Mouse (Mus musculus) kidney, embryonic 16.5 days (tissue): ENCODE results near the gene Ppp6c. TPM values are rescaled to one million over a fixed set of nuclear protein-coding genes. Genes with fewer than 3 reads are reported as not detected.
"Not testable (repeated sequence)": the region's sequence is repeated elsewhere in the genome, so short reads cannot be mapped to it uniquely, and the experiment has no call there.

Experiments used
- ATAC-seq: fragments of 200-750 bp; cut with Nextera tagmentation; 2 replicates; pipeline ENCODE4 v1.8.0; 2017; ENCODE audit warnings: moderate TSS enrichment; ENCODE audit not compliant: low FRiP score, low TSS enrichment
- H3K27ac ChIP-seq: fragments of 300-500 bp; sonication (generic); 2 replicates; pipeline ENCODE4 v1.5.1; 2014; ENCODE audit warnings: low read length
- H3K27me3 ChIP-seq: fragments of 300-500 bp; sonication (generic); 2 replicates; pipeline ENCODE4 v1.6.1; 2014; ENCODE audit warnings: low read length, control low read depth, mixed read lengths; ENCODE audit not compliant: insufficient read depth
- H3K36me3 ChIP-seq: fragments of 300-500 bp; sonication (generic); 2 replicates; pipeline ENCODE4 v1.6.1; 2014; ENCODE audit warnings: low read length, control low read depth, mixed read lengths; ENCODE audit not compliant: insufficient read depth
- H3K4me1 ChIP-seq: fragments of 300-500 bp; sonication (generic); 2 replicates; pipeline ENCODE4 v1.6.1; 2014; ENCODE audit warnings: low read length, control low read depth, mixed read lengths; ENCODE audit not compliant: insufficient read depth
- H3K4me2 ChIP-seq: fragments of 300-500 bp; sonication (generic); replicated peaks from 2 replicates; pipeline ENCODE4 v1.6.1; 2014; ENCODE audit warnings: low read depth, low read length
- H3K4me3 ChIP-seq: fragments of 300-500 bp; sonication (generic); 2 replicates; pipeline ENCODE4 v1.5.1; 2014; ENCODE audit warnings: mild to moderate bottlenecking, low read length
- H3K9ac ChIP-seq: fragments of 300-500 bp; sonication (generic); replicated peaks from 2 replicates; pipeline ENCODE4 v1.6.1; 2014; ENCODE audit warnings: low read length
- H3K9me3 ChIP-seq: fragments of 300-500 bp; sonication (generic); 2 replicates; pipeline ENCODE4 v1.6.1; 2016; ENCODE audit warnings: low read length, control low read depth
- WGBS: fragments of 180-500 bp; shearing (Covaris S2); extraction: QIAGEN DNeasy Blood & Tissue Kit; methylation state at CpG from one replicate; pipeline ENCODE4 v1.1.7; 2014; 5-methylcytosine and 5-hydroxymethylcytosine counted together
- polyA plus RNA-seq: library from polyadenylated mRNA; unstranded; fragments of >200 nt; fragmentation: Nextera tagmentation; extraction: Ambion mirVana; gene quantifications from 2 replicates; pipeline ENCODE4 v1.2.1, GENCODE M21; 2015

Ppp6c gene
- polyA plus RNA-seq: 78.6 and 84.3 TPM in 2 replicates

GRCm38 (mm10) chr2:39226019-39226640 lies at the start of gene Ppp6c:
TSS of gene Ppp6c (minus strand) at chr2:39226451.
- H3K4me1 ChIP-seq: peaks cover 16% of the 10 kb centered on the region
- H3K9ac ChIP-seq: peak within 1 kb of the TSS; percentile 77
- H3K27me3 ChIP-seq: no peaks in the 10 kb centered on the region
- H3K36me3 ChIP-seq: no peaks in the 10 kb centered on the region
- peak; percentile 98 for ATAC-seq
- H3K4me3 ChIP-seq: peak within 1 kb of the TSS; percentile 65
- H3K9me3 ChIP-seq: no peaks in the 10 kb centered on the region
- peak within 1 kb of the TSS; percentile 69 for H3K4me2 ChIP-seq
- H3K27ac ChIP-seq: peak within 1 kb of the TSS; percentile 90
- WGBS: under 1% methylated on average over 55 of the region's 56 CpGs

GRCm38 (mm10) chr2:39268357-39268756 lies 42.1 kb upstream of the Ppp6c start:
- Histone ChIP-seq H3K4me1 (no peaks in the 10 kb centered on the region), H3K27me3 (no peaks in the 10 kb centered on the region), H3K9ac (no peak overlapping the region), H3K27ac (no peak overlapping the region), H3K4me2 (no peak overlapping the region), H3K9me3 (peaks cover 7% of the 10 kb centered on the region; the same call in 1 of the 2 replicates), H3K4me3 (no peak overlapping the region), H3K36me3 (no peaks in the 10 kb centered on the region)
- ATAC-seq: no peak
- 44% methylated on average over 3 of the region's 3 CpGs for WGBS

GRCm38 (mm10) chr2:39252275-39252674 lies 26.0 kb upstream of the Ppp6c start:
- H3K27me3 ChIP-seq, H3K36me3 ChIP-seq, H3K4me3 ChIP-seq, H3K9me3 ChIP-seq, H3K4me1 ChIP-seq, H3K9ac ChIP-seq, ATAC-seq, H3K4me2 ChIP-seq, H3K27ac ChIP-seq: not testable (repeated sequence)
- 94% methylated on average over 11 of the region's 11 CpGs for WGBS

- H3K4me1 ChIP-seq, H3K9me3 ChIP-seq, H3K27ac ChIP-seq, H3K36me3 ChIP-seq, H3K4me2 ChIP-seq, H3K9ac ChIP-seq, H3K27me3 ChIP-seq, ATAC-seq, H3K4me3 ChIP-seq: not testable (repeated sequence)
- 94% methylated on average over 8 of the region's 11 CpGs for WGBS
Observed at GRCm38 (mm10) chr2:39246862-39247261, 20.6 kb upstream of the Ppp6c start.

- Histone ChIP-seq H3K27ac (no peak overlapping the region), H3K9ac (peak overlapping the region; percentile 77), H3K4me2 (peak overlapping the region; percentile 57), H3K27me3 (no peaks in the 10 kb centered on the region), H3K36me3 (no peaks in the 10 kb centered on the region), H3K9me3 (no peaks in the 10 kb centered on the region), H3K4me3 (peak overlapping the region; percentile 65), H3K4me1 (peaks cover 16% of the 10 kb centered on the region)
- 35% methylated on average over 3 of the region's 3 CpGs for WGBS
- ATAC-seq: no peak
Observed at GRCm38 (mm10) chr2:39226731-39227130, 480 bp upstream of the Ppp6c start.

GRCm38 (mm10) chr2:39225331-39226018 lies 776 bp downstream of the Ppp6c start:
- 3% methylated on average over 25 of the region's 36 CpGs for WGBS
- not testable (repeated sequence) for H3K36me3 ChIP-seq

GRCm38 (mm10) chr2:39224621-39225020 lies 1.6 kb downstream of the Ppp6c start:
- ATAC-seq: no peak
- no peaks in the 10 kb centered on the region for H3K36me3 ChIP-seq
- peak overlapping the region; percentile 65 for H3K4me3 ChIP-seq
- peaks cover 16% of the 10 kb centered on the region for H3K4me1 ChIP-seq
- H3K9me3 ChIP-seq: no peaks in the 10 kb centered on the region
- no peak overlapping the region for H3K27ac ChIP-seq
- no peaks in the 10 kb centered on the region for H3K27me3 ChIP-seq
- H3K4me2 ChIP-seq: peak overlapping the region; percentile 69
- H3K9ac ChIP-seq: no peak overlapping the region

More at GRCm38 (mm10) chr2:39225331-39226018, 776 bp downstream of the Ppp6c start:
- H3K4me3 ChIP-seq: peak overlapping the region; percentile 65
- not testable (repeated sequence) for H3K9me3 ChIP-seq, H3K27me3 ChIP-seq
- ATAC-seq: peak; percentile 60
- H3K27ac ChIP-seq: peak overlapping the region; percentile 90
- peak overlapping the region; percentile 69 for H3K4me2 ChIP-seq
- peaks cover 16% of the 10 kb centered on the region for H3K4me1 ChIP-seq
- peak overlapping the region; percentile 77 for H3K9ac ChIP-seq

- Histone ChIP-seq H3K27ac (no peak overlapping the region), H3K36me3 (no peaks in the 10 kb centered on the region), H3K27me3 (no peaks in the 10 kb centered on the region), H3K4me3 (no peak overlapping the region), H3K9ac (no peak overlapping the region), H3K9me3 (no peaks in the 10 kb centered on the region), H3K4me2 (no peak overlapping the region), H3K4me1 (peaks cover 14% of the 10 kb centered on the region)
- WGBS: 93% methylated on average over 6 of the region's 6 CpGs
- ATAC-seq: no peak
Observed at GRCm38 (mm10) chr2:39220010-39220409, 6.2 kb downstream of the Ppp6c start.

GRCm38 (mm10) chr2:39219034-39219433 lies 7.2 kb downstream of the Ppp6c start:
- WGBS: 88% methylated on average over 3 of the region's 3 CpGs

GRCm38 (mm10) chr2:39217150-39217549 lies 9.1 kb downstream of the Ppp6c start:
- no peaks in the 10 kb centered on the region for H3K4me1 ChIP-seq
- ATAC-seq: no peak
- no peaks in the 10 kb centered on the region for H3K27me3 ChIP-seq
- 93% methylated on average over 4 of the region's 4 CpGs for WGBS
- H3K9ac ChIP-seq: no peak overlapping the region
- no peaks in the 10 kb centered on the region for H3K36me3 ChIP-seq
- no peaks in the 10 kb centered on the region for H3K9me3 ChIP-seq
- no peak overlapping the region for H3K4me3 ChIP-seq
- no peak overlapping the region for H3K4me2 ChIP-seq
- H3K27ac ChIP-seq: no peak overlapping the region

More at GRCm38 (mm10) chr2:39219034-39219433, 7.2 kb downstream of the Ppp6c start:
- Histone ChIP-seq H3K4me2 (no peak overlapping the region), H3K9me3 (no peaks in the 10 kb centered on the region), H3K4me3 (no peak overlapping the region), H3K36me3 (no peaks in the 10 kb centered on the region), H3K9ac (no peak overlapping the region), H3K4me1 (peaks cover 5% of the 10 kb centered on the region), H3K27me3 (no peaks in the 10 kb centered on the region), H3K27ac (no peak overlapping the region)
- ATAC-seq: no peak
